Mouse (Mus musculus) heart, embryonic 15.5 days (tissue): Measurements from ENCODE around the gene B4galnt1. TPM values are rescaled to one million over a fixed set of nuclear protein-coding genes. Genes with fewer than 3 reads are reported as not detected.
A peak's percentile ranks its signal among the peaks of the same experiment; 100 is the strongest.

Experiments used
- ATAC-seq: fragments of 200-750 bp; cut with Nextera tagmentation; replicated peaks from 2 replicates; pipeline ENCODE4 v1.8.0; 2017; ENCODE audit warnings: low read depth, moderate TSS enrichment; ENCODE audit not compliant: insufficient number of reproducible peaks, insufficient read depth, low FRiP score
- H3K27ac ChIP-seq: fragments of 300-500 bp; sonication (generic); 2 replicates; pipeline ENCODE4 v1.5.1; 2015; ENCODE audit warnings: mild to moderate bottlenecking, inconsistent platforms
- H3K27me3 ChIP-seq: fragments of 300-500 bp; sonication (generic); 2 replicates; pipeline ENCODE4 v1.6.1; 2015; ENCODE audit warnings: inconsistent platforms
- H3K36me3 ChIP-seq: fragments of 300-500 bp; sonication (generic); 2 replicates; pipeline ENCODE4 v1.6.1; 2015; ENCODE audit warnings: mild to moderate bottlenecking, inconsistent platforms
- H3K4me1 ChIP-seq: fragments of 300-500 bp; sonication (generic); replicated peaks from 2 replicates; pipeline ENCODE4 v1.6.1; 2015; ENCODE audit warnings: inconsistent platforms
- H3K4me2 ChIP-seq: fragments of 300-500 bp; sonication (generic); 2 replicates; pipeline ENCODE4 v1.6.1; 2015; ENCODE audit warnings: inconsistent platforms, mild to moderate bottlenecking, moderate library complexity
- H3K4me3 ChIP-seq: fragments of 300-500 bp; sonication (generic); 2 replicates; pipeline ENCODE4 v1.5.1; 2015; ENCODE audit warnings: mild to moderate bottlenecking, inconsistent platforms
- H3K9ac ChIP-seq: fragments of 300-500 bp; sonication (generic); 2 replicates; pipeline ENCODE4 v1.6.1; 2015; ENCODE audit warnings: mild to moderate bottlenecking, inconsistent platforms
- H3K9me3 ChIP-seq: fragments of 300-500 bp; sonication (generic); replicated peaks from 2 replicates; pipeline ENCODE4 v1.6.1; 2016; ENCODE audit warnings: inconsistent platforms
- WGBS: fragments of 180-500 bp; shearing (Covaris S2); methylation state at CpG from one replicate; pipeline ENCODE4 v1.1.7; 2015; ENCODE audit warnings: mixed read lengths; 5-methylcytosine and 5-hydroxymethylcytosine counted together
- polyA plus RNA-seq: library from polyadenylated mRNA; unstranded; fragments of >200 nt; fragmentation: Nextera tagmentation; extraction: Ambion mirVana; gene quantifications from 2 replicates; pipeline ENCODE4 v1.2.1, GENCODE M21; 2015

The B4galnt1 gene
- 1.5 and 5.7 TPM in 2 replicates for polyA plus RNA-seq

DNA sequence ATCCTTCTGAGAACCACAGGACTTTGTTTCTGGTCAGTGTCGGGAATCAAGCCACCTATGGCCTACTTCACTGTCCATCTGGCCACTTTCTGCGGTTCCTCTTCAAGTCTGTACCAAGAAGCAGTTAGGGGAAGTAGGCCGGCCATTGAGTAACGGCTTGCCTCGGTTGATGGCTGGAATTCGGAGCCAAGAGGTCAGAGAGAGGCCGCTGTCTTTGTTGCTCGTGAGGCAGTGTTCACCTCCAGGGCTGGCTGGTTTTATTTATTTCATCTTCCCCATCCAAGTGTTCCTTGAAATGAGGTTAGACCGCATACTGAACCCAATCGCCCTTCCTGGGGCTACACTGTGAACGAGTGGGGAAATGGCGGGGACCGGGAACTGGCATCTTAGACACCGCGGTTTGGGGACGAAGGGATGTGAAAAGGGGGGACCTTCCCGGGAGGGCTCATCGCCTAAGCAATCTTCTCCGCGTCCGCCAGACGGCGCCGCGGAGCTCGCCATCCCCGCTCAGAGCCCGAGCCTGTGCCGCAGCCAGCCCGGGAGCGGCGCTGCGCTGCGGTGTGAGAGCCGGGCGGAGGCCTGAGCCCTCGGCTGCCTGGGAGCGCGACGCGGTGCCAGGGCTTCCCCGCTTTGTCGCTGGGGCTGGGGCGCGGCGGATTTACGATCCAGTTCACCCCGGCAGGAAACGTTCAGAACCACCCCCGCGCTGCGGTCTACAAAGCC lies at the start of gene B4galnt1:
Gene B4galnt1, plus strand, starts transcription at position 595 of the 723 bp plus-strand sequence.
- H3K27ac ChIP-seq, result peak within 1 kb of the TSS; percentile 25; the same call in 1 of the 2 replicates
- peaks cover 24% of the 10 kb centered on the region for H3K4me1 ChIP-seq
- peak within 1 kb of the TSS; percentile 59 for H3K9ac ChIP-seq
- ATAC-seq, result peak; percentile 73
- peaks cover 68% of the 10 kb centered on the region for H3K27me3 ChIP-seq
- H3K36me3 ChIP-seq, result no peaks in the 10 kb centered on the region
- 2% methylated on average over 52 of the region's 52 CpGs for WGBS
- peak within 1 kb of the TSS; percentile 59 for H3K4me3 ChIP-seq
- no peaks in the 10 kb centered on the region for H3K9me3 ChIP-seq
- H3K4me2 ChIP-seq, result peak within 1 kb of the TSS; percentile 100

DNA sequence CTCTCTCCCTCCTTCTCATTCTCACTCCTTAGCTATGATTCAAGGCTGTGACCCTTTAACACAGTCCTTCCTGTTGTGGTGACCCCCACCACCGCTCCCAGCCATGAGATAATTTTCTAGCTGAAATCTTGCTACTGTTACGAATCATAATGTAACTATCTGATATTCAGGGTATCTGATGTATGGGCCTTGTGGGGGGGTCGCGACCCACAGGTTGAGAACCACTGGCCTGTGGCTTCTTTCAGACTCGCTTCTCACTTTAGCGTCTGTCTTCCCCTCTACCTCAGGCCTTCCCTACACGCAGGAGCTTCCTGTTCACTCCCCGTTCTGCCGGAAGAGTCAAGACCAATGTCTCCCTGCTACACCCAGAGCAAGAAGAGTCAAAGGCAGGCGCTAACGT lies 46.6 kb upstream of the B4galnt1 start:
- H3K36me3 ChIP-seq, result peaks cover 22% of the 10 kb centered on the region; the same call in 1 of the 2 replicates
- no peak overlapping the region for H3K4me2 ChIP-seq
- H3K9ac ChIP-seq, result no peak overlapping the region
- H3K27me3 ChIP-seq, result no peaks in the 10 kb centered on the region
- no peak overlapping the region for H3K4me3 ChIP-seq
- H3K27ac ChIP-seq, result no peak overlapping the region
- peaks cover 19% of the 10 kb centered on the region for H3K4me1 ChIP-seq
- no peak for ATAC-seq
- 87% methylated on average over 11 of the region's 11 CpGs for WGBS
- H3K9me3 ChIP-seq, result no peaks in the 10 kb centered on the region

DNA sequence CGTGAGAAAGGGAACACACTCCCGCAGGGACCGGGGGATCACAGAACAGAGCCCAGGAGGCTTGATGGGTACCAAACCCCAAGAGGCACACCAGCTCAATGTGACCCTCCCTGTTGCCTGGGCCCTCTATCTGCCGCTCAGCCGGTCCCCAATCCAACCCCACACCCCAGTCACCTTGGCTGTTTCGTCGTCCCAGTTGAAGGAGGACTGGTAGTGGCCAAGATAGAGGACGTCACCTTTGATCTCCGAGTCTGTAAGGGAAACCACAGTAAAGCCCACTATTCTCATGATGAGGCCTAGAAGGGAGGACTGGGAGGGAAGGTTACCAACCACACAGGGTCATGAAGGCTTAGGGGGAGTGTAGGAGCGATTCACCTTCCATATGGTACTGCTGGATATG lies 45.8 kb upstream of the B4galnt1 start:
- 85% methylated on average over 10 of the region's 10 CpGs for WGBS

DNA sequence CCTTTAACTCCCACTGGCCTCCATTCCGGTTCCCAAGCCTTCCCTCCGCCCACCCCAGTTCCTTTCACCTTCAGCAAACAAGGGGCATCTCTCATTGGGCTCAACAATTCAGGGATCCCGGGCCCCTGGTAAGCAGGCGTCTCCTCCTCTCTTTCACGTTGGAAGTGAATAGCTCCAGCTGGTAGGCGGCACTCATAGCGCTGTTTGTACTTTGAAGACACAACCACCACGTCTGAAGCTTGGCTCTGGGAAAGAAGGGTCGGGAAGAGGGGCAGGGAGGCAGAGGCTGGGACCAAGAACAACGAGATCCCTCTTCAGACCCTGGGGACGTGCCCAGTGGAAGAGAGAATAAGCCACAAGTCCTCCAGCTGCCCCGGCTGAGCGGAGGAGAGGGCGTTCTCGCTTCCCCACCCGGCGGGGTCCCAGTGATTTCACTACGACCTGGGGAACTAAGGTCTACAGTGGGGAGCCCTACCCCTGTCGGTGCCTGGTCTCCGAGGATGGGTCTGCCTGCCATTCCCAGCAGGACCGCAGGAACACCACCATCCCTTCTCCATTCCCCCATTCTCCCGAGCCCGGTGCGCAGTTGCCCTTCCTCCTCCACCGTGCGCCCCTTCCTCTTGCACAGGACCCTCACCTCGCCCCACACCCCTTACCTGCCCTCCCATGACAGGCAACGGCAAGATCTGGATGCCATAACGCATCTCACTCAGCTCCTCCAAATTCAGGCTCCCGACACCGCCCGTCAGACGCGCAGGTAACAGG lies 44.5 kb upstream of the B4galnt1 start:
- Histone ChIP-seq H3K4me1 (peaks cover 19% of the 10 kb centered on the region), H3K27me3 (no peaks in the 10 kb centered on the region), H3K9me3 (no peaks in the 10 kb centered on the region), H3K4me2 (peak overlapping the region; percentile 99), H3K9ac (peak overlapping the region; percentile 84), H3K27ac (0 out of 2 replicates have a peak overlapping the region, but pooled peaks have one; percentile 16), H3K4me3 (peak overlapping the region; percentile 96), H3K36me3 (peaks cover 22% of the 10 kb centered on the region; the same call in 1 of the 2 replicates)
- ATAC-seq, result peak; percentile 12
- 3% methylated on average over 34 of the region's 34 CpGs for WGBS

More for the DNA sequence above, 45.8 kb upstream of the B4galnt1 start:
- Histone ChIP-seq H3K27me3 (no peaks in the 10 kb centered on the region), H3K4me3 (no peak overlapping the region), H3K9ac (no peak overlapping the region), H3K9me3 (no peaks in the 10 kb centered on the region), H3K27ac (no peak overlapping the region), H3K4me1 (peaks cover 19% of the 10 kb centered on the region), H3K4me2 (no peak overlapping the region), H3K36me3 (peaks cover 22% of the 10 kb centered on the region; the same call in 1 of the 2 replicates)
- no peak for ATAC-seq

DNA sequence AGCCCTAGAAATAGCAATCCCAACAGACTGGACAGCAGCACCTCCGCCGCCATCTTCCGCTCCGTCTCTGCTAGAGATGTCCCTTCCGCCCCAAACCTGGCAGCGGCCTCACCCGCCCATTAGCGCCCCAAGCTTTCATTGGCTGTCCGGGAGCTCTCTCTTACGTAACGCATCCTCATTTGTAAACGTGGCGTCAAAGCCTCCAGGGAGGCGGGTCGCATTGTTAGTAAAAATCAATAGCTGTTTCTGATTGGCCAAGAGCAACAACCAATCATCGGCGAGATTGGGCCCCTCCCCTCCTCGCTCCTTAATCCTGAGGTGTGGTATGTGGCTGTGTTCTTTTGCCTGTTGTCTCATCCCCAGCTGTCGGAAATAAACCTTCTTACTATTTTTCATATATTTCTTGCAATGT lies 44.0 kb upstream of the B4galnt1 start, which contains the start of gene Os9:
Gene Os9, minus strand, starts transcription at position 66 of the 412 bp plus-strand sequence.
- Histone ChIP-seq H3K4me3 (peak within 1 kb of the TSS; percentile 96), H3K9ac (peak within 1 kb of the TSS; percentile 84), H3K9me3 (no peaks in the 10 kb centered on the region), H3K4me2 (peak within 1 kb of the TSS; percentile 99), H3K36me3 (peaks cover 20% of the 10 kb centered on the region; the same call in 1 of the 2 replicates), H3K27me3 (no peaks in the 10 kb centered on the region), H3K4me1 (peaks cover 19% of the 10 kb centered on the region), H3K27ac (0 out of 2 replicates have a peak within 1 kb of the TSS, but pooled peaks have one; percentile 16)
- peak; percentile 97 for ATAC-seq
- WGBS, result 0% methylated on average over 19 of the region's 19 CpGs

DNA sequence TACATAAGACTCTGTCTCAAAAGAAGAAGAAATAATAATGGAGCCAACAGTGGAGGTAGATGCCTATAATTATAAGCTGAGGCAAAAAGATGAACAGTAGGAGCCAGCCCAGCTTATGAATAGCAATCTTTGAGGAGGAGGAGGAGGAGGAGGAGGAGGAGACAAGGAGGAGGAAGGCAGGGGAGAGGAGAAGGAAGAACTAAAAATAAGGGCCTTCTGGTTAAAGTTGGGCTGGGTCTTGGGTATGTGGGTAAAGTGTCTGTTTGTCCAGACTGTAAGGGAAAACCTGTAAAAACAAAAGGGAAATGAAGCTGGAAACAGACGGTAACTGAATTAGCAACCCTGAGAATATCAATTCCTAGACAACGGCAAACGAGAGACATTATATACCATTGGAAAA lies 43.0 kb upstream of the B4galnt1 start:
- Histone ChIP-seq H3K27ac (no peak overlapping the region), H3K9me3 (no peaks in the 10 kb centered on the region), H3K4me2 (no peak overlapping the region), H3K4me1 (peaks cover 19% of the 10 kb centered on the region), H3K27me3 (no peaks in the 10 kb centered on the region), H3K4me3 (no peak overlapping the region), H3K9ac (no peak overlapping the region), H3K36me3 (peaks cover 17% of the 10 kb centered on the region; the same call in 1 of the 2 replicates)
- ATAC-seq, result no peak
- WGBS, result 77% methylated on average over 3 of the region's 3 CpGs

DNA sequence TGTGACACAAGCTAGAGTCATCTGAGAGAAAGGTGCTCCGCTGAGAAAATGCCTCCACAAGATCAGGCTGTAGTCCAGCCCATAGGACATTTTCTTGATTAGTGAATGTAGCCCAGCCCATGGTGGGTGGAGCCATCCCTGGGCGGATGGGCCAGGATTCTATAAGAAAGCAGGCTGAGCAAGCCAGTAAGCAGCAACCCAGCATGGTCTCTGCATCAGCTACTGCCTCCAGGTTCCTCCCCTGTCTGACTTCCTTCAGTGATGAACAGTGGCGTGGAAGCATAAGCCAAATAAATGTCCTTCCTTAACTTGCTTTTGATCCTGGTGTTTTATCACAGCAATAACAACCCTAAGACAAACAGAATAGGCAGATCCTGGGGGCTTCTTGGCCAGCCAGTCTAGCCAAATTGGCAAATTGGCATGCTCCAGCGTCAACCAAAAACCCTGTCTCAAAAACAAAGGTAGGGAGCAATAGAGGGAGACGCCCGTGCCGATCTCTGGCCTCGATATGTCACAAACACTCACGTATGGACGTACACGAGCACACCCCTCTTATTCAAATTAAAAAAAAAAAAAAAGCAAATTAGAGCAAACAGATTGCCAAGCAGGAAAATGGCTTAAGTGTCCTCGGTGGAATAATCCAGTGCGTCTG lies 42.1 kb upstream of the B4galnt1 start:
- Histone ChIP-seq H3K4me2 (peak overlapping the region; percentile 58), H3K27me3 (no peaks in the 10 kb centered on the region), H3K4me3 (peak overlapping the region; percentile 31), H3K4me1 (peaks cover 19% of the 10 kb centered on the region), H3K9me3 (no peaks in the 10 kb centered on the region), H3K9ac (peak overlapping the region; percentile 18; the same call in 1 of the 2 replicates), H3K27ac (no peak overlapping the region), H3K36me3 (peaks cover 11% of the 10 kb centered on the region; the same call in 1 of the 2 replicates)
- 14% methylated on average over 13 of the region's 13 CpGs for WGBS
- ATAC-seq, result no peak

DNA sequence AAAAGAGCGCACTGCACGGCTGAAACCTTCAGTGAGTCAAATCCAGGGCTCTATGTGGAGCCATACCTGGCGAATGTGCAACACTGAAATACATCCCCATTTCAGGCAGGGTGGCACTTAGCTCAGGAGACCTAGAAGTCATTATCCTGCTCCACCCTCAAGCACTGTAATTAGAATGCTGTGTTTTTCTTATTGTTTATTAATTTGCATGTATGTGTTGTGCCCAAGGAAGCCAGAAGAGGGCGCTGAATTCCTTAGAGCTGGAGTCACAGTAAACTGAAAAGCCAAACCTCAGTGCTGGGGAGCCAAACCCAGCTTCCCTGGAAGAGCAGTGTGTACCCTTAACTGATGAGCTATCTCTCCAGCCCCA lies 41.6 kb upstream of the B4galnt1 start:
- peak overlapping the region; percentile 31 for H3K4me3 ChIP-seq
- peaks cover 19% of the 10 kb centered on the region for H3K4me1 ChIP-seq
- H3K9ac ChIP-seq, result peak overlapping the region; percentile 18; the same call in 1 of the 2 replicates
- peak overlapping the region; percentile 58 for H3K4me2 ChIP-seq
- no peak for ATAC-seq
- WGBS, result 14% methylated on average over 4 of the region's 4 CpGs
- H3K36me3 ChIP-seq, result peaks cover 8% of the 10 kb centered on the region; the same call in 1 of the 2 replicates
- no peaks in the 10 kb centered on the region for H3K9me3 ChIP-seq
- no peak overlapping the region for H3K27ac ChIP-seq
- H3K27me3 ChIP-seq, result no peaks in the 10 kb centered on the region

DNA sequence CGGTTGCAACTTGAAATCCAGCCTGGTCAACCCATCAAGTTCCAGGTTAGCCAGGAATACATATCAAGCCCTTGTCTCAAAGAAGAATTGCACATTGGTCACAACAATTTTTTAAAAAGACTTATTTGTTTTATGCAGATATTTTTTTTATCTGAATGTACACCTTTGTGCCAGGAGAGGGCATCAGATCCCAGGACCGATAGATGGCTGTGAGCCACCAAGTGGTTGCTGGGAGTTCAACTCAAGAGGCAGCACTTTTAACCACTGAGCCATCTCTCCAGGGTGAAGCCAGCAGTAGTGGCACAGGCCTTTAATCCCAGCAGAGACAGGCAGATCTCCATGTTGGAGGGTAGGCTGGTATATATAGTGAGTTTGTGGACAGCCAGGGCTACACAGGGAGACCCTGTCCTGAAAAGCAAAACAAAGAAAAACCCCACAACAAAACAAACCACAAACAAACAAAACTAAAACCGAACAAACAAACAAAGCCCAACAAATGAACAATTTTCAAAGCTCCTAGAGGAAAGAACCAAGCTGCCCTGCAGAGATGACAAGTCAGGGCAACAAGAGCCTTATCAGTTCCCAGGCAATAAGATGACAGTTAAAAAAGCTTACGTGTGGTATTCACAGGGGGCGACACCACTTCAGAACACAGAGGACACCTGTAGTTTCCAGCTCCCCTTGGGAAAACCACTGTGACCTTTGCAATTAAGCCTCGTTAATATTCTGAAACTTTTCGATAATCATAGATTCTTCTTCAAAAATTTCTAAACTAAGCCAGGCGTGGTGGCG lies 39.6 kb upstream of the B4galnt1 start:
- Histone ChIP-seq H3K4me2 (no peak overlapping the region), H3K27ac (no peak overlapping the region), H3K27me3 (no peaks in the 10 kb centered on the region), H3K9ac (no peak overlapping the region), H3K36me3 (no peaks in the 10 kb centered on the region), H3K4me1 (peaks cover 14% of the 10 kb centered on the region), H3K9me3 (no peaks in the 10 kb centered on the region), H3K4me3 (no peak overlapping the region)
- no peak for ATAC-seq
- WGBS, result 61% methylated on average over 9 of the region's 9 CpGs

DNA sequence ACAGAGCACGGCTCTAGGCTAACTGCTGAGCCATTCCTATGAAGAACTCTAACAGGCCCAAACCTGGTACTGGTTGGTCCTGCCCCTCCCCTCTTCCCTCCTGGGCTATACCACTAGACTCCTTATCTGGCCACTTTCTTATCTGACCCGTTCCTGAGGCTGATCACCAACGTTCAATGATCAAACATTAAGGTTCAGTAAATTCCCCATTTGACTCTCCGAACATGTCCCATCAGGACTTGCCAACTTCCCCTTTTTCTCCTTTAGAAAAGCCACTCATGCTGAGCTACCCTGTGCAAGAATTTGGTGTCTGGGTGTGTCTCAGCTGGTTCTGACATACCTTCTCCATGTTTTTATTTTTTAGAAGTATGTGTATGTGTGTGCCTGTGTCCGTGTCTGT lies 38.4 kb upstream of the B4galnt1 start:
- no peak for ATAC-seq
- WGBS, result 58% methylated on average over 5 of the region's 5 CpGs
- Histone ChIP-seq H3K9me3 (no peaks in the 10 kb centered on the region), H3K4me2 (no peak overlapping the region), H3K36me3 (no peaks in the 10 kb centered on the region), H3K4me3 (no peak overlapping the region), H3K27ac (no peak overlapping the region), H3K27me3 (no peaks in the 10 kb centered on the region), H3K9ac (no peak overlapping the region), H3K4me1 (peaks cover 10% of the 10 kb centered on the region)
